Mouse (Mus musculus) MEL (cell line): ENCODE results near the gene Abtb1. TPM values are rescaled to one million over a fixed set of nuclear protein-coding genes. Genes with fewer than 3 reads are reported as not detected.

Experiments
- DNase-seq: peaks from one replicate; pipeline ENCODE4 v3.0.0; 2011; ENCODE audit warnings: low read depth, low spot score
- H3K27ac ChIP-seq: 2 replicates; pipeline ENCODE4 v1.5.1; 2012; ENCODE audit warnings: low read depth, mild to moderate bottlenecking, control low read depth, low read length, moderate library complexity; ENCODE audit not compliant: control insufficient read depth
- H3K27me3 ChIP-seq, 2 experiments: fragments of 150-350 bp in 1 of 2; sonication (generic) in 1 of 2; 2 replicates each; pipeline ENCODE4 v1.6.1; 2012; ENCODE audit warnings: low read length in 2 of 2, mild to moderate bottlenecking in 2 of 2, improper control_type of control experiment in 1 of 2, moderate library complexity in 1 of 2; ENCODE audit not compliant: insufficient read depth in 2 of 2, control insufficient read depth in 1 of 2
- H3K36me3 ChIP-seq, 2 experiments: 2 replicates each; pipeline ENCODE4 v1.6.1; 2012 to 2014; ENCODE audit warnings: low read length in 2 of 2, improper control_type of control experiment in 1 of 2, inconsistent platforms in 1 of 2, mild to moderate bottlenecking in 1 of 2; ENCODE audit not compliant: insufficient read depth in 2 of 2, control insufficient read depth in 1 of 2
- H3K4me1 ChIP-seq, 2 experiments: fragments of 150-350 bp in 1 of 2; sonication (generic) in 1 of 2; 2 replicates each; pipeline ENCODE4 v1.6.1; 2012; ENCODE audit warnings: low read length in 2 of 2, improper control_type of control experiment in 1 of 2, mild to moderate bottlenecking in 1 of 2; ENCODE audit not compliant: insufficient read depth in 2 of 2, control insufficient read depth in 1 of 2
- H3K4me3 ChIP-seq, 2 experiments: fragments of 150-350 bp in 1 of 2; sonication (generic) in 1 of 2; 2 replicates each; pipeline ENCODE4 v1.5.1; 2012; ENCODE audit warnings: low read depth in 2 of 2, low read length in 2 of 2, mild to moderate bottlenecking in 2 of 2, moderate library complexity in 2 of 2, control low read depth in 1 of 2, improper control_type of control experiment in 1 of 2; ENCODE audit not compliant: control insufficient read depth in 1 of 2, insufficient read depth in 1 of 2
- H3K79me2 ChIP-seq: 2 replicates; pipeline ENCODE4 v1.6.1; 2012; ENCODE audit warnings: mild to moderate bottlenecking, low read length, moderate library complexity; ENCODE audit not compliant: control insufficient read depth, poor library complexity, insufficient read depth
- H3K9ac ChIP-seq: 2 replicates; pipeline ENCODE4 v1.6.1; 2012; ENCODE audit warnings: low read depth, mild to moderate bottlenecking, control low read depth, low read length, moderate library complexity; ENCODE audit not compliant: control insufficient read depth, poor library complexity, severe bottlenecking
- H3K9me3 ChIP-seq: fragments of 150-350 bp; sonication (generic); replicated peaks from 2 replicates; pipeline ENCODE4 v1.6.1; 2012; ENCODE audit warnings: mild to moderate bottlenecking, low read length, improper control_type of control experiment, moderate library complexity; ENCODE audit not compliant: insufficient read depth
- E2F4 ChIP-seq: IDR thresholded peaks from 2 replicates; pipeline ENCODE4 v1.6.1; 2011; ENCODE audit warnings: low read depth, low read length, improper control_type of control experiment, borderline replicate concordance
- EP300 ChIP-seq, 2 experiments: IDR thresholded peaks; 2 replicates each; pipeline ENCODE4 v1.6.1; 2011; ENCODE audit warnings: improper control_type of control experiment in 2 of 2, low read length in 2 of 2, low read depth in 1 of 2, mild to moderate bottlenecking in 1 of 2
- ETS1 ChIP-seq: IDR thresholded peaks from 2 replicates; pipeline ENCODE4 v1.6.1; 2012; ENCODE audit warnings: low read depth, mild to moderate bottlenecking, inconsistent platforms, low read length, improper control_type of control experiment, moderate library complexity
- GABPA ChIP-seq: IDR thresholded peaks from 2 replicates; pipeline ENCODE4 v1.6.1; 2012; ENCODE audit warnings: low read depth, mild to moderate bottlenecking, inconsistent platforms, low read length, improper control_type of control experiment, moderate library complexity
- GATA1 ChIP-seq: IDR thresholded peaks from 2 replicates; pipeline ENCODE4 v1.6.1; 2011; ENCODE audit warnings: low read depth, low read length, improper control_type of control experiment
- HCFC1 ChIP-seq: IDR thresholded peaks from 2 replicates; pipeline ENCODE4 v1.6.1; 2012; ENCODE audit warnings: low read depth, mild to moderate bottlenecking, inconsistent platforms, low read length, improper control_type of control experiment, moderate library complexity
- MEF2A ChIP-seq: IDR thresholded peaks from 2 replicates; pipeline ENCODE4 v1.6.1; 2014; ENCODE audit warnings: low read depth, mild to moderate bottlenecking, inconsistent platforms, low read length, improper control_type of control experiment; ENCODE audit not compliant: poor library complexity, insufficient replicate concordance, severe bottlenecking; ENCODE audit errors: extremely low read depth
- MYB ChIP-seq: IDR thresholded peaks from 2 replicates; pipeline ENCODE4 v1.6.1; 2011; ENCODE audit warnings: mild to moderate bottlenecking, low read depth, low read length, improper control_type of control experiment
- MYC ChIP-seq: IDR thresholded peaks from 2 replicates; pipeline ENCODE4 v1.6.1; 2011; ENCODE audit warnings: low read depth, mild to moderate bottlenecking, low read length, improper control_type of control experiment, moderate library complexity
- NRF1 ChIP-seq: IDR thresholded peaks from 2 replicates; pipeline ENCODE4 v1.6.1; 2014; ENCODE audit warnings: low read depth, mild to moderate bottlenecking, inconsistent platforms, low read length, improper control_type of control experiment, moderate library complexity; ENCODE audit not compliant: poor library complexity, insufficient read depth, severe bottlenecking
- POLR2A ChIP-seq, 2 experiments: IDR thresholded peaks; 2 replicates each; pipeline ENCODE4 v1.6.1; 2011 to 2012; ENCODE audit warnings: low read length in 2 of 2, mild to moderate bottlenecking in 2 of 2, control low read depth in 1 of 2, improper control_type of control experiment in 1 of 2, low read depth in 1 of 2, moderate library complexity in 1 of 2; ENCODE audit not compliant: control insufficient read depth in 1 of 2, insufficient read depth in 1 of 2, poor library complexity in 1 of 2
- RCOR1 ChIP-seq: IDR thresholded peaks from 2 replicates; pipeline ENCODE4 v1.6.1; 2012; ENCODE audit warnings: low read depth, mild to moderate bottlenecking, inconsistent platforms, low read length, improper control_type of control experiment
- SIN3A ChIP-seq: IDR thresholded peaks from 2 replicates; pipeline ENCODE4 v1.6.1; 2012; ENCODE audit warnings: low read length, improper control_type of control experiment, inconsistent platforms
- TAL1 ChIP-seq: IDR thresholded peaks from 2 replicates; pipeline ENCODE4 v1.6.1; 2012; ENCODE audit warnings: mild to moderate bottlenecking, inconsistent platforms, low read length, moderate library complexity, mixed read lengths
- TBP ChIP-seq: IDR thresholded peaks from 2 replicates; pipeline ENCODE4 v1.8.0; 2011; ENCODE audit warnings: low read depth, low read length, improper control_type of control experiment
- USF1 ChIP-seq: IDR thresholded peaks from 2 replicates; pipeline ENCODE4 v1.6.1; 2014; ENCODE audit warnings: low read depth, mild to moderate bottlenecking, inconsistent platforms, low read length, improper control_type of control experiment, moderate library complexity
- ZKSCAN1 ChIP-seq: IDR thresholded peaks from 2 replicates; pipeline ENCODE4 v1.6.1; 2012; ENCODE audit warnings: low read depth, mild to moderate bottlenecking, inconsistent platforms, low read length, improper control_type of control experiment, moderate library complexity
- ZMIZ1 ChIP-seq: IDR thresholded peaks from 2 replicates; pipeline ENCODE4 v1.6.1; 2012; ENCODE audit warnings: low read depth, mild to moderate bottlenecking, inconsistent platforms, low read length, improper control_type of control experiment, moderate library complexity
- polyA plus RNA-seq, 2 experiments: library from polyadenylated mRNA; stranded (reverse) in 1 of 2; unstranded in 1 of 2; fragments of >175 nt in 1 of 2; fragments of >200 nt in 1 of 2; gene quantifications; 2 replicates each; pipeline versions ENCODE4 v1.2.1 to v1.2.4; 2012; ENCODE audit warnings: low replicate concordance in 2 of 2, low read depth in 1 of 2; ENCODE audit not compliant: insufficient read length in 2 of 2, insufficient read depth in 1 of 2, missing spikeins in 1 of 2
- total RNA-seq: library from RNA; depleted of rRNA; stranded (reverse); fragments of 300-350 nt; gene quantifications from 2 replicates; pipeline ENCODE4 v1.2.3, GENCODE M21; 2012

Gene Abtb1
- total and polyA plus RNA-seq, 3 experiments: 7.4 to 16.9 TPM; not detected in 1

DNA sequence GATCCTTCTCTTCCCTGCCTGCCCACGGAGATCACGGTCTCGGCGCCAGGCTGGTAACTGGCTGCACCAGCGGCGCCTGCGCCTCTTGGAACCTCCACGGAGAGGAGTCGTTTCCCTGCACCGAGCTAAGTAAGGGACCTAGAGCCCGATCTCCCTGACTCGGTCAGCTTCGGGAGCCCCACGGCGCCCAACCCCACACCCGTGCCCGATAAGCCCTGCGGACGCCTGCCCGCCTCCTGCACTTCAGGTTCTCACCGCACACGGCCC is 337 bp downstream of the Abtb1 start:
- TF ChIP-seq RCOR1: no peak
- peak in 1 of 2 experiments; percentile 32; a peak in 1 of 4 replicates for TF ChIP-seq POLR2A (IDR thresholded peaks at IDR 0.05; ENCODE audit: control insufficient read depth in 1 of 2, insufficient read depth in 1 of 2, low read depth in 1 of 2, low read length in 2 of 2, poor library complexity in 1 of 2)
- no peak overlapping the region for H3K27ac ChIP-seq
- peak overlapping the region; percentile 89 to 90 for H3K4me3 ChIP-seq
- H3K36me3 ChIP-seq: no peaks in the 10 kb centered on the region
- H3K79me2 ChIP-seq: no peaks in the 10 kb centered on the region; the same call in 1 of the 2 replicates
- peaks cover 2 to 6% of the 10 kb centered on the region in 2 experiments; a peak in 2 of 4 replicates for H3K4me1 ChIP-seq
- DNase-seq: no peak
- H3K9me3 ChIP-seq: no peaks in the 10 kb centered on the region
- peak overlapping the region; percentile 79 for H3K9ac ChIP-seq
- no peaks in the 10 kb centered on the region; a peak in 2 of 4 replicates for H3K27me3 ChIP-seq

DNA sequence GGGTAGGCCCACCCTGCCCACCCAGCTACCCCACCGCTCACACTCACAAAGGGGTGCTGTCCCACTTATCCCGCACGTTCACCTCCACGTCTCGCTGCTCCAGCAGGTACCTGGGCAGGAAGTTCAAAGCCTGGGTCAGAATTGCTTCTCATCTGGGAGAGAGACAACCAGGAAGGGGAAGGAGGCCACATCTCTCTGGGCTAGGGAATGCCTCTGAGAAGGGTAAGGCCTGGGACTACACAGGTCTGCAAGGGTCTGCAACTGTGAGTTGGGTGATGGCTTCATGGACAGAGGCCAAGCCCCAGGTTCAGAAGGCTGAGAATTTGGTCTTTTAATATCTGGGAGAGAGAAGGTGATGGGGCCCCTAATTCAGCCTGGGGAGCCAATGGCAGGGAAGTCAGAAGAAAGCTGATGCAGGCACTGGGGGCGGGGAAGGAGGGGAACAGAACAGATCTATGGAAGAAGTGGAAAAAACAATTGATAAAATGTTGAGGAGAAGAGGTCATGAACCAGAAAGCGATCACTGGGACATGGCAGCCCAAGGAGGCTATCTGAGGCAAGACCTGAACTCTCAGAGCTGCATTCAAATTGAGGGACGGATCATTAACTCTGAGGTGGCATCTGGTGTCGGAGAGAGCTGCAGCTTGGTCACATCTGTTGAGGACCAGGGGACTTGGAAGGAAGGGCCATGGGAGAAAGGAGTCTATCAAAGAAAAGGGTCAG is 832 bp downstream of the Abtb1 start:
- Histone ChIP-seq H3K27me3 (no peaks in the 10 kb centered on the region; a peak in 1 of 4 replicates), H3K9me3 (no peaks in the 10 kb centered on the region), H3K9ac (peak overlapping the region; percentile 79), H3K4me1 (peaks cover 2 to 6% of the 10 kb centered on the region in 2 experiments; a peak in 2 of 4 replicates), H3K4me3 (peak overlapping the region; percentile 89 to 90), H3K79me2 (no peaks in the 10 kb centered on the region; the same call in 1 of the 2 replicates), H3K36me3 (no peaks in the 10 kb centered on the region), H3K27ac (no peak overlapping the region)
- no peak for DNase-seq
- TF ChIP-seq SIN3A (no peak), ETS1 (no peak), HCFC1 (no peak), ZMIZ1 (no peak), TBP (no peak), GATA1 (no peak), ZKSCAN1 (no peak), TAL1 (no peak), MEF2A (no peak), EP300 (IDR thresholded peaks at IDR 0.05; ENCODE audit: low read depth in 1 of 2, low read length in 2 of 2) (no peak), RCOR1 (no peak), NRF1 (no peak), POLR2A (IDR thresholded peaks at IDR 0.05; ENCODE audit: control insufficient read depth in 1 of 2, insufficient read depth in 1 of 2, low read depth in 1 of 2, low read length in 2 of 2, poor library complexity in 1 of 2) (no peak), USF1 (no peak), GABPA (no peak), MYC (no peak), E2F4 (no peak), MYB (no peak)
